Mouse (Mus musculus) kidney, postnatal 4 days (tissue): Measurements from ENCODE around the gene Psmb4.
A peak's percentile ranks its signal among the peaks of the same experiment; 100 is the strongest.
"Not testable (repeated sequence)": the region's sequence is repeated elsewhere in the genome, so short reads cannot be mapped to it uniquely, and the experiment has no call there.

Experiments
- DNase-seq, 2 experiments: peaks; one replicate each; pipeline ENCODE4 v3.0.0; 2021; ENCODE audit warnings: mixed read lengths in 2 of 2

The Psmb4 gene

GRCm38 (mm10) chr3:94886316-94887224 lies at the start of gene Psmb4:
TSS of gene Psmb4 (minus strand) at chr3:94886961.
- peak; percentile 88 to 90 for DNase-seq

- DNase-seq: not testable (repeated sequence)
These were observed 49.4 kb upstream of the Psmb4 start for GRCm38 (mm10) chr3:94936147-94936546.

GRCm38 (mm10) chr3:94935332-94935731 lies 48.6 kb upstream of the Psmb4 start:
- peak; percentile 81 to 84 for DNase-seq

GRCm38 (mm10) chr3:94934564-94934963 lies 47.8 kb upstream of the Psmb4 start:
- DNase-seq: not testable (repeated sequence)

- not testable (repeated sequence) for DNase-seq
These were observed 46.8 kb upstream of the Psmb4 start for GRCm38 (mm10) chr3:94933604-94934003.

- DNase-seq: peak; percentile 90 to 93
These were observed 46.2 kb upstream of the Psmb4 start, which contains the start of gene Selenbp1 for GRCm38 (mm10) chr3:94932809-94933564. TSS of gene Selenbp1 (plus strand) at chr3:94933056.

- not testable (repeated sequence) for DNase-seq
These were observed 45.5 kb upstream of the Psmb4 start for GRCm38 (mm10) chr3:94932279-94932678.

GRCm38 (mm10) chr3:94931427-94932082 lies 44.8 kb upstream of the Psmb4 start:
- not testable (repeated sequence) for DNase-seq

- peak; percentile 62 to 73 for DNase-seq
These were observed 43.9 kb upstream of the Psmb4 start for GRCm38 (mm10) chr3:94930386-94931266.

GRCm38 (mm10) chr3:94928979-94929378 lies 42.2 kb upstream of the Psmb4 start:
- DNase-seq: not testable (repeated sequence)

GRCm38 (mm10) chr3:94926301-94926736 lies 39.6 kb upstream of the Psmb4 start:
- DNase-seq: not testable (repeated sequence)

GRCm38 (mm10) chr3:94924688-94925087 lies 37.9 kb upstream of the Psmb4 start:
- no peak for DNase-seq

GRCm38 (mm10) chr3:94922333-94922732 lies 35.6 kb upstream of the Psmb4 start:
- no peak for DNase-seq

- DNase-seq: peak; percentile 34 to 45
These were observed 34.3 kb upstream of the Psmb4 start for GRCm38 (mm10) chr3:94921104-94921503.

GRCm38 (mm10) chr3:94918845-94919244 lies 32.1 kb upstream of the Psmb4 start:
- DNase-seq: no peak

- DNase-seq: peak; percentile 77 to 89
These were observed 31.1 kb upstream of the Psmb4 start for GRCm38 (mm10) chr3:94917816-94918361.

- DNase-seq: peak in 1 of 2 experiments; percentile 22
These were observed 29.4 kb upstream of the Psmb4 start for GRCm38 (mm10) chr3:94915903-94916741.

GRCm38 (mm10) chr3:94913801-94914200 lies 27.0 kb upstream of the Psmb4 start:
- peak in 1 of 2 experiments; percentile 24 for DNase-seq

- no peak for DNase-seq
These were observed 24.4 kb upstream of the Psmb4 start for GRCm38 (mm10) chr3:94911050-94911693.

GRCm38 (mm10) chr3:94906482-94906881 lies 19.7 kb upstream of the Psmb4 start:
- DNase-seq: no peak
